Mouse (Mus musculus): ENCODE measurements around the gene Dpm2. TPM values are rescaled to one million over a fixed set of nuclear protein-coding genes. Genes with fewer than 3 reads are reported as not detected.

Dpm2 gene
- total RNA-seq, 2 experiments from 2014 or later, result 32.8 to 93.4 TPM

DNA sequence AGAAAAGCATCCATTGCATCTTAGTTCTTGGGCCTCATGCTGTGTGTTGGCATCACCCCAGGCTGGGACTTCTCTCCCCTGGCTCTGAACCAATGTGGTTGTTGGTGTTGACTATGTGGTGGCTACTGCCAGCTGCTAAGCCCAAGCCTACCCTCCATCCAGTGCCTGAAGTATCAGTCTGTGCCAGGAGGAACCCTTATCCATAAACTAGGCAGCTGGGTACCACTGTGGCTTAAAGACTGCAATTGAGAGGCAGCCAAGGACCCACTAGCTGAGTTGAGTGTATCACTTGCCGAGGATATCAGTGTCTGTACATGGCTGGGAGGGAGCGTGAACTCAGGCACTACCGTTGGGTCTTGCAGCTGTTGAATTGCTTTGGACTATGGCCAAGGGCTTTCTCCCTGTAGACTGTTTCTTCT, 27.6 kb upstream of the Dpm2 start:
- ATAC-seq (replicated peaks; ENCODE audit: poor library complexity, severe bottlenecking), result no peak

DNA sequence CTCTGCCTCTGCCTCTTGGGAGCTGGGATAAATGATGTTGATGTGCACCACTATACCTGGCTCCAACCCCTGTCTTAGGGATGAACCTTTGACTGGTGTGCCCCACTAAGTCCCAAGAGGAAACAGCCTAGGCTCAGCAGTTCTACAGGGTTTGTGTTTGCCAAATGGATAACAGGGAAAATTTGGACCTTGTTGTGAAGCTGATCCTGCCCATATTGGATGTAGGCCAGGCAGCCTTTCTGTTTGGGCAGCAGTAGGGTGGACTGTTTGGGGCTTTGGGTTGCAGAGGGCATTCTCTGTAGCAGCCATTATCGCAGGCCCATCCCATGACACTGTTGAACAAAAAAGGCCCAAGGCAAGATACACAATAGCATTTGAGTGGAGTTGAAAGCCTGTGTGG, 23.7 kb upstream of the Dpm2 start:
- no peak for ATAC-seq (replicated peaks; ENCODE audit: poor library complexity, severe bottlenecking)

DNA sequence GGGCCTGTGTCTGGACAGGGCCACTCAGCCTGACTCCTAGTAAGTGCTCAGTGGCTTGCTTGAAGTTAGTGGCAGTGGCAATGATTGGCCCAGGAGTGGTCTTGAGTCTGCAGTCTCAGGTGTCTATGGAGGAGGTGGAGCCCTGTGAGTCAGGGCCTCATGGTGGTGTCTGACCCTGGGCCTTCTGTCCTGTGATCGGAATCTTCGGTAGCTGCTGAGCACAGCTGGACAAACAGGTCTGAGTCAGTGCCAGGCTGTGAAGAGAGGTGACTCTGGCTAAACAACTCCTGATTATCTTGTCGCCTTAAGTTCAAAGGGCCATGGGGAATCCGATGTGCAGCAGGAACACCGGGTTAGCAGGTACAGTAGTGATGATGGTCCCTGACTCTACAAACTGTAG, 23.3 kb upstream of the Dpm2 start:
- no peak for ATAC-seq (replicated peaks; ENCODE audit: poor library complexity, severe bottlenecking)

DNA sequence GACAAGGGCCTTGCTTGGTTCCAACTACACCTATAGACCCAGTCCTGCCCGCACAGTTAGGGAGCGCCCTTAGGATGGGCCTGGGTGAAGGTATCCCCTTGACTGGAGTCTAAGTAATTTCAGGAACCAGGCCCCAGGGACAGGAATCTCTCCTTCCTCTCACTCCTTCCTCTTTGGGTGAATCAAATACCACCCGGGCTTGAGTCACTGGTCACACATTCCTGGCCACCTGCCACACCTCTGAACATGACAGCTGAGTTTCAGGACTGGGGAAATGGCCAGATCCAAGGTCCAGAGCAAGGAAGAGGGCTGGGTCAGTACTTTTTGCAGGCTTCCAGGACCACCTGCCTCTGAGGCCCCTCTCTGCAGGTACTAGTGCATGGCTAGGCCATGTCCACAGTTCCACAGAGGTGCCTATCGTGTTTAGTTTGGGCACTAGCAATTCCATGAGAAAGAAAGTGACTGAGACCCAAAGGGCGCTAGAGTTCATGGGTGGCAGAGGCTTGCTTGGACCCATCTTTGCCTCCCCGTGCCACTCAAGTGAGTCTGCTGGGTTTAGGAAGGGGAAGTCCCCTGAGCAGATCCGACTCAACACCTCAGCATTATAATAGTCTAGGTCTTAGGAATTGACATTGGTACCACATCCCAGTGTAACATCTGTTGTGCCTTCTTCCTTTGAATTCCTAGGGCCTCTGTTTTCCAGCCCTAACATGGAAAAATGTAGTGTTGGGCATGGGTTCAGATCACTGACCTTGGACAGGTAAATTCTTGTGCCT, 22.5 kb upstream of the Dpm2 start:
- ATAC-seq (replicated peaks; ENCODE audit: poor library complexity, severe bottlenecking), result peak; percentile 75

DNA sequence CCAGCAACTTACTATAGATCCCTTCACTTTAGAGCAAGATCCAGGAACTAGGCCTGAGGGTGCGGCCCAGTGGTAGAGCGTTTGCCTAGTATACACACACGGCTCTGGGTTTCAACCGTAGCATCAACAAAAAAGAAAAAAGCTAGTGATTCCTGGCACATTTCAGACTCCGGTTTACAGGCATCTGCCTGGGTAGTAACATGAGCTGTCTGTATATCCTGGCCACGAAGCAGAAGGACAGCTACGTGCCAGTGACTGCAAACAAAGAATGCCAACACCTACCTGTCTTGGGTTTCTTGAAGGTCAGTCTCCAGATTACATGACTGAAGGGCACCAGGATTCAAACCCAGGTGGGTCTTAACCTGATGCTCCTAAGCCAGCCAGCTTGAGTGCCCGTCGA, 21.5 kb upstream of the Dpm2 start:
- ATAC-seq (replicated peaks; ENCODE audit: poor library complexity, severe bottlenecking), result no peak

DNA sequence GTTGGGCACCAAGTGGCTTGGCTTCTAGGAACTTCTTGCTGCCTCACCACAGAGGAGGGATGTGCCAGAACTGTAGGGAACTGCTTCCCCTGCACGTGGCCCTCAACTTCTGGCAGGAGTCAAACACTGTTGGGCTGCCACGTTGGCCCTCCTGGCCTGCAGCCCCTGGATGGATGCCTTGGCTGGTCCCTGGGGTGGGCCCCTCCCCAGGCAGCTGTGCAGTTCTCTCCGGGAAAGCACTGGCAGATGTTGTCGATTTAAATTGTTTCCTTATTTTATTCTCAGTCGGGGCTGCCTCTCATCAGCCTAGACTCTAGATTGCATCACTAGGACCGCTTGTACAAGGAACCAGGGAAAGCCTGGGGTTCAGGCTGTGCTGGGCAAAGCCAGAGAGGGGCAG, 20.9 kb upstream of the Dpm2 start:
- peak; percentile 54 for ATAC-seq (replicated peaks; ENCODE audit: poor library complexity, severe bottlenecking)

DNA sequence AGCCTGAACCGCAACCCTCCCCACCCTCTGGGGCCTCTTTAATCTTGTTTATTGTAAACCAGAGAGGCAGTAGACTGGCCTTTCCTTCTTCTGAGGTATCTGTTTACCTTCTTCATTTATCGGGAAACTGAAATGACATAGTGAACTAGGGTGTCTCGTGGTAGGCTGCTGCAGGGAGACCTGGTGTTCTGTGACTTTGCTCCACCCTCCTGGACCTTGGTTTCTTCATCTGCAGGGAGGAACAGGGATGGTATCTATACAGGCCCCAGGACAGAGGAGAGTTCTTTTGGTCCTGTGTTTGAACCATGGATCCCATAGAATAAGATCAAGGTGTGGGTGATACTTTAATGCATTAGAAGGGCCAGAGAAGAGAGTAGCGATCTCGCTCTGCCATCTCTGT, 19.4 kb upstream of the Dpm2 start:
- ATAC-seq (replicated peaks; ENCODE audit: poor library complexity, severe bottlenecking), result no peak

DNA sequence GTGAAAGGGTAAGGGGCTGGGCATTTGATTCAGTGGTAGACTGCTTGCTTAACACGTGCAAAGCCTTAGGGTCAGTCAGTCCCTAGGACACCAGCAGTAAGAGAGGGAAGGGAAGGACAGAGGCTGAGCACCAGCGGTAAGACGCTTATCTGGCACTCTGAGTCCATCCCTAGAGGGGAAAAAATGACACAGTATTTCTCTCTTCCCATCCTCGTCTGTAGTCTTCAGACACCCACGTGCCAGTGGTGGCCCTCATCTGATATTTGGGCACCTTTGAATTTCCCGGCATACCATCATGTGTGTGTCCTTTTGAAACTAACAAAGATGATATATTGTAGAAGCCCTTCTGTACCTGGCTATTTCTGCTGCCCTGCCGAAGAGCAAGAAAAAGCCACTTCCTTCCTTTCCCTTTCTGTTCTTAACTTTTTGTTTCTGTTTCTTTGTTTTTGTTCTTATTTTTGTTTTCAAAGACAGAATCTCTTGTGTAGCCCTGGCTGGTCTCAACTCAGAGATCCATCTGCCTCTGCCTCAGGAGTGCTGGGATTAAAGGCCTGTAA, 17.0 kb upstream of the Dpm2 start:
- ATAC-seq (replicated peaks; ENCODE audit: poor library complexity, severe bottlenecking), result no peak

DNA sequence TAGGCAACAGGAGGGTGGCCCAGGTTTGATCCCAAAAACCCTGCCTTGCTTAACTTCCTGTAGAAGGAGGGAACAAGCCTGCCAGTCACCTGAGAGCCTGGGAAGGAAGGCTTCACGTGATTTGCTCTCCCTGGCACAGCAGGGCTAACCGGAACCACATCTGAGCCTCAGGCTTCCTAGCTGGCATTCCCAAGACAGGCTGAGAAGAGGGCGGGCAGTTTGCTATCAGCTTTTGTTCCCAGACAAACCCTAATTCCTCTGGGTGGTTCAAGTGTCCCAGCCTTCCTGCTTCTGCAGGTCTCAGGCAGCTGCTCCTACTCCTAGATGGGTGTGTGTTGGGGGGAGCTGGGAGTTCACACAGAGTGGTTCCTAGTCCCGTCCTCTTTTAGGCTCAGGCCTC, 15.2 kb upstream of the Dpm2 start:
- ATAC-seq (replicated peaks; ENCODE audit: poor library complexity, severe bottlenecking), result no peak

DNA sequence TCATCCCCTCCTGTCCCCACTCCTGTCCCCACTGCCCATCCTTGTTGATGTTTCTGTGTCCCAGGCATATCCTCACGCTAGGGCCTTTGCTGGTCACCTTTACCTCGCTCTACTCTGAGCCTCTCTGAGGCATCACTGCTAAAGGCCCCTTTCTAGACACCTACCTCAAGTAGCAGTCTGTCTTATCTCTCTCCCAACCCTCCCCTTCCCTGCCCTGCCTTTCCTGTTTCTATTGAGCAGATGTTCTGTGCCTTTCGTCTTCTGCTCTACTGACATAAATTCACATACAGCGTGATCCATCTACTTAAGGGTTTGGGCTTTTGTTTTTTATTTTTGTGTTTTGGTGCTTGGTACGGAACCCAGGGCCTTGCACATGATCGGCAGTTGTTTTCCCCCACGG, 14.6 kb upstream of the Dpm2 start:
- ATAC-seq (replicated peaks; ENCODE audit: poor library complexity, severe bottlenecking), result no peak

DNA sequence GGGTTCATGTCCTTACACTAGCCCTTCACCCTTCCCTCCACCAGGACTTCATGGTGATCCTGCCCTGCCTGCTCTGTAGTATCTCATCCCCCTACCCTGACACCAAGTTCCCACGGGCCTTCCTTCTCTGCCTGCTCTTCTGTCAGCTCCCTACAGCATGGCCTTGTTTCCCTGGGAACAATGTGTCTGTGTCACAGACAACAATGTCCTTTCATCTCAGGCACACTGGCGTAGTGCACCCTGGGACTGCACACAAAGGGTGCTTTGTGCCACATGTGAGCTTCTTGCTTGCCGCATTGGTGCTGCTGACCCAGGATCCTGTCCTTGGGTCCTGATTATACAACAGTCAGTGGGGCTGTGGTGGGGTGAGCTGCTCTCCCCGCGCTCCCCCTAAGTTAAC, 11.1 kb upstream of the Dpm2 start:
- no peak for ATAC-seq (replicated peaks; ENCODE audit: poor library complexity, severe bottlenecking)

DNA sequence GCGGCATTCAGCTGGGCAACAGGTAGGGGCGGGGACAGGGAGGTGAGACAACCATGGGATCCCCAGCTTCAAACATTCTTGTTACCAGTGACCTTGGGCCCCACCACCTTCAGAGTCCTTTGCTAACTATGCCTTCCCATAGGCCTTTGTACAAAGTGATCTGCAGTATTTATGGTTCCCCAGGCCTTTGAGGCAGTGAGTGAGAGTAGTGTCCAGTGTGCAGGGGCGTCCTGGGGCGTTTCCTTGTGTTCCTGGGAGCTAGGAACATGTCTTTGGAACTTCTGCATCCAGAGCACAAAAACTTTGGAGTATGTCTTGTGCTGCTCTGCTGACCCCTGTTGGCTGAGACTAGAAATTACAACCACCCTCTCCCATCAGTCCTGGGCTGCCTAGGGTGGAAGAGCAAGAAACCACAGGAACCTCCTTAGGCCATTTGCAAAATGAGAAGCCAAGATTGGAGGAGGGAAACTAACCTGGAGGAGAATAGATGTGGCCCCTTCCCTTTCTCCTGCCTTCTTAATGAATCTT, 4.1 kb upstream of the Dpm2 start:
- ATAC-seq (replicated peaks; ENCODE audit: poor library complexity, severe bottlenecking), result peak; percentile 74

DNA sequence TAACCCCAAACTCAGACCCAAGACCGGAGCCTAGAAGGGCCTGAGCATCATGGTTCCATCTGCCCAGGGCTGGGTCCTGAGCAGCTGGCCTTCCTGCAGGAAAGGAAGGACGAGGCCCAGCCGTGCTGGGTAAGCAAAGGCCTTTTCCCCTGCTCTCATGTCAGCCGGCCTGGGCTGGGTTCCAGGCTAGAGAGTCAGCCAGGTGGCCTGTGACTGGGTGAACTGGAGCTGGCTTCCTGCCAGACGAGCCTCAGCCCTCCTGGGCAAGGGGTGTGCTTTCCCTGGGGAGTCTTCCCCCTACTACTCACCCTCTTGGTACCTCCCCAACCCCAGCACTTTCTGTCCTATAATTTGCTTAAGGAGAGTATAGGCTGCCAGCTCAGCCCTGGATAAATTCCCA, 2.5 kb upstream of the Dpm2 start:
- ATAC-seq (replicated peaks; ENCODE audit: poor library complexity, severe bottlenecking), result no peak

DNA sequence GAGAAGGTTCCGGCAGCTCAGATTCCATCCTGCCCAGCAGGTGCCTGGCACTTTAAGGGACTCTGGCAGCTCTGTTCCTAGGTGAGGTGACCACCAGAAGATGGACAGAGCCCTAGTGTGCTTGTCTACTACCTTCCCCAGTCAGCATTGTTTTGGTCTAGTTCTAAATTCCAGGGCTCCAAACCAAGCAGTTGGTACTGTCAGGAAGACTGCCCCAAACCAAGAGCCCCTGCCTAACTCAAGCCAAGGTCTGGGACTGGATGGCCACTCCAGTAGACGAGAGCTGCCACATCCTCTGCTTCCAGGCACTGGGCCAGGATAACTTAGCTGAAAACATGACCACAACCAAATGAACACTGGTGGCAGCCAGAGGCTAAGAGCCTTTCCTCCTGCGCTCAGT, 1.7 kb upstream of the Dpm2 start:
- no peak for ATAC-seq (replicated peaks; ENCODE audit: poor library complexity, severe bottlenecking)

DNA sequence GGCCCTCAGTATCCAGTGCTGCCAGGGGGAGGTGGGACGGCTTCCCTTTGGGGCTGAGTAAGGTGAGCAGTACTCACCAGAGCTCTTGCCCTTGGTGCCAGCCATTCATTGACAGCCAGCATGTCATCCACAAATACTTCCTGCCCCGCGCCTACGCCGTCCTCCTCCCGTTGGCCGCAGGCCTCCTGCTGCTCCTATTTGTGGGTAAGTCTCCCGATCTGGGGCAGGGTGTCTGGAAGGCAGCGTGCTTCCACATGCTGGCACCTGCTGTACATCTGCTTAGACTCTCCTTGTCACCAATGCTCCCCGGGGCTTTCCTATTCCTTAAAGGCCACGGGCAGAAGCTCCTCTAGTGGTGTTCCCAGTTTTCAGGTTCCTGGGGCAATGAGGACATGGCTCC, 1.5 kb downstream of the Dpm2 start:
- no peak for ATAC-seq (replicated peaks; ENCODE audit: poor library complexity, severe bottlenecking)

DNA sequence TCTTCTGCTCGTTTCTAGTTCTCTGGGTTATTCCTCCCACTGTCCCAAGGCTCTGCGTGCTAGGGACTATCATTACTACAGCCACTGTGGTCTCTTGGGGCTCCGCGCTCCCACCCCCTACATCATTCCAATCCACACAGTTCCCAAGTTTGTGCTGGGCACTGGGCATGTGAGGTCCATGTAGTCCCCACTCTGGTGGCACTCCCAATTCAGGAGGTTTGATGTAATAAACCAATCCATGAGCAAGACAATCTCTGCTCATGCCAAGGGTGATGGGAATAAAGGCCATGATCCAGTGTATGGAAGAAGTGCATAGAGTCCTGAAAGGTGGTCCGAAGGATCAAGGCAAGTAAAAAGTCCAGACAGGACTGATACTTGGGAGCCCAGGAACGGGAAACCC, 3.8 kb downstream of the Dpm2 start, which contains the start of gene Pip5kl1:
Gene Pip5kl1, plus strand, starts transcription at position 301 of the 400 bp plus-strand sequence.
- no peak for ATAC-seq (replicated peaks; ENCODE audit: poor library complexity, severe bottlenecking)

DNA sequence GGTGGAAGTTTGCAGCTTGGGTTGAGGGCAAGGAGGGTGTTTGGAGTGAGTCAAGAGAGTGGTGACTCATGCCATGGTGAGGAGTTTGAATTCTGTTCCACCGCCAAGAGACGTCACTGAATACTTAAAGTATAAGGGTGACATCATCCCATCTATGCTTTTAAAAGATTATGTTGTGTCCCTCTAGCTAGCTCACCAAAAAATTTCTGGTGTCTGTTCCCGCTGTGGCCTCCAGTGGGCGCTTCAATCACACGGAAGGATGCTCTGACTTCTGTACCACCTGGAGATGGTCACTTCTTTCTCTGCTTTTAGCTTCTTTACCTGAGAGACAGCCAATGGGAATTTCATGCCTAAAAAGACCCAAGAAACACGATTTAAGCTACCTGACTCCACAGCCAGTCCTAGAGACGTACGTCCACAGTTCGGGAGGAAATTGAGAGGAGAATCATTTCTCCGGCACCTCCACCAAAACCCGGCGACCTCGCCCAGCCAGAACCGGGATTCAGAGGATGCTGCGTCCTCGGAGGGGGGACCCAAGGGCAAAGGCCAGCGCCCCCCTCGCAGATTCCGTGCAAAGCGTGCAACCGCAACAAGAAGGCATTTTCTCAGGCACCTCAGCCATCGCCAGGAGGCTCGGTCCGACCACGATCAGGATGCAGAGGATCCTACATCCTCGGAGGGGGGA, 4.4 kb downstream of the Dpm2 start:
- 0 out of 2 replicates have a peak, but pooled peaks have one; percentile 24 for ATAC-seq (replicated peaks; ENCODE audit: poor library complexity, severe bottlenecking)

DNA sequence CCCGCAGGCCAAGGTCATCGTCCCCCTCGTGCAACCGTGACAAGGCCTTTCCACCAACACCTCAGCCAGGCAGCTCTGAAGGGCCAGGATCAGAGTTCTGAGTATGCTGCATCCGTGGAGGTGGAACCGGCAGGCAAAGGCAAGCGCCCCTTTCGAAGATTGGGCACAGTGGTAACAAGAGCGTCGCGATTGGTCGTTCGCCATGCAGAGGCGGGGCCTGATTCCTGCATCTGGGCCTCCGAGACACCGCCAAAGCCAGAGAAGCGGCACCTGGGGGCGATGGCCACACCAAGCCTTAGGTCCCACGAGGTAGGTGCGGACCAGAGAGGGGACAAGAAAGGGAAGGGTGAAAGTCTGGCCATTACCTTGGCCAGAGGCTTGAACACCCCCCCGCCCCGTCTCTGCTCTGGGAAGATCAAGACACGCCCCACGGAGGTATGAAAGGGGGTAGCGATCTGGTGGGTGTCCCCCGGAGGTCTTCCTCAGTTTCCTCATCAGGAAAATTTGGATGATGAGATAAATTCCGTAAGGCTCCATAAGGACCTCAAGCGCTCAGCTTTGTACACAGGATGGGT, 5.0 kb downstream of the Dpm2 start, which contains the start of gene 9430097D07Rik:
Gene 9430097D07Rik, minus strand, starts transcription at position 99 of the 575 bp plus-strand sequence.
- peak; percentile 20; the same call in 1 of the 2 replicates for ATAC-seq (replicated peaks; ENCODE audit: poor library complexity, severe bottlenecking)

DNA sequence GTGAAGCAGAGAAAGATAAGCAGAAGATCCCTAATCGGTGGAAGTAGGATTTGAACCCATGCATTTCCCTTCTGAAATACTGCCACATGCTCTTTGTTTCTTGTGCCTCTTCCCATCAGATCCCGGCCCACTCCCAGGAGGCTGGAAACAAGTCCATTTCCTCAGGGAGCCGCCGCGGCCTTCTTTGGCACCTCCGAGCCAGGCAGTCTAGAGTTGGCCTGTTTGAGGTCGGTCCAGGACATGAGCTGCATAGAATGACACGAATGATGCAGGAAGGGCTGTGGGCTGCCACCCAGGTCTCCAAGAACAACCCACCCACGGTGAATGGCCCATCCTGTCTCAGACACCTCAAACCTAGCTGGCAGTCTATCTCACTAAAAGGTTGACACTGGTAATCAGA, 5.9 kb downstream of the Dpm2 start:
- no peak for ATAC-seq (replicated peaks; ENCODE audit: poor library complexity, severe bottlenecking)

DNA sequence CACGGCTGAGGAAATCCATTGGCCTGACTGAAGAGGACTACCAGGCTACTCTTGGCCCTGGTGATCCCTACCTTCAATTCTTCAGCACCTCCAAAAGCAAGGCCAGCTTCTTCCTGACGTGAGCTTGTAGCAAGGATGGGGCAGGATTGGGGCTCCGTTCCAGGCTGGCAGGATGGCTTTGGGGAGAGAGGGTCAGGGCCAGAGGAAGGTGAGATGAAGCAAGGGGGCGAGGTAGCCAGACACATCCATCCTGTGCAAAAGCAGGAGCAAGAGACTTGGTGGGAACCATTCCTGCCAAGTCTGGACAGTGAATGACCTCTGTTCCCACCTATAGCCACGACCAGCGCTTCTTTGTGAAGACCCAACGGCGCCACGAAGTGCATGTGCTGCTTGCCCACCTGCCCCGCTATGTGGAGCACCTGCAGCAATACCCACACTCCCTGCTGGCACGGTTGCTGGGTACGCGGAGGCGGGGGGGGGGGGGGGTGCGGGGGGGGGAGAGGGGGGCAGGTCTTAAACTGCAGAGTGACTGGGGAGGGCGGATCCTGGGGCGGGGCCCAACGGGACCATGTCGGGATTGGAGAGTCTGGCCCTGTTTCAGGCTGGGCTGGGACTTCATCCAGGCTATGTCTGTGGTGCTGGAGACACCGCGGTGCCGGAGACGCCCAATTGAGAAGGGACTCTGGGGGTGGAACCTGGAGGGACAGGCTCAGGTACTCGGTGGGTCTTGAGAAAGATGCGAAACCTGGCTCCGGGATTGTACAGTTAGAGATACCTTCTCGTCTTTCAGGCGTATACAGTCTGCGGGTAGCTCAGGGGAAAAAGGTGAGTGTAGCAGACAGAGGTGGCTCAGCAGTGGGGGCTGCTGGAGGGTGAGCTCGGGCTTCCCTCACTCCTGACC, 7.7 kb downstream of the Dpm2 start:
- no peak for ATAC-seq (replicated peaks; ENCODE audit: poor library complexity, severe bottlenecking)
